Mouse (Mus musculus) heart, embryonic 11.5 days (tissue): Measurements from ENCODE around the gene Chrne. TPM values are rescaled to one million over a fixed set of nuclear protein-coding genes. Genes with fewer than 3 reads are reported as not detected.

Experiments
- ATAC-seq: fragments of 200-750 bp; cut with Nextera tagmentation; replicated peaks from 2 replicates; pipeline ENCODE4 v1.8.0; 2017; ENCODE audit warnings: moderate library complexity; ENCODE audit not compliant: insufficient number of reproducible peaks, low FRiP score, low TSS enrichment
- H3K27ac ChIP-seq: fragments of 300-500 bp; sonication (generic); 2 replicates; pipeline ENCODE4 v1.5.1; 2014; ENCODE audit warnings: mild to moderate bottlenecking, low read depth, low read length
- H3K27me3 ChIP-seq: fragments of 300-500 bp; sonication (generic); 2 replicates; pipeline ENCODE4 v1.6.1; 2014; ENCODE audit warnings: mild to moderate bottlenecking, low read length, mixed read lengths; ENCODE audit not compliant: control insufficient read depth, insufficient read depth
- H3K36me3 ChIP-seq: fragments of 300-500 bp; sonication (generic); 2 replicates; pipeline ENCODE4 v1.6.1; 2014; ENCODE audit warnings: mild to moderate bottlenecking, low read length, moderate library complexity, mixed read lengths; ENCODE audit not compliant: control insufficient read depth, insufficient read depth
- H3K4me1 ChIP-seq: fragments of 300-500 bp; sonication (generic); 2 replicates; pipeline ENCODE4 v1.6.1; 2014; ENCODE audit warnings: low read length; ENCODE audit not compliant: control insufficient read depth, insufficient read depth
- H3K4me2 ChIP-seq: fragments of 300-500 bp; sonication (generic); 2 replicates; pipeline ENCODE4 v1.6.1; 2014; ENCODE audit warnings: mild to moderate bottlenecking, moderate library complexity
- H3K4me3 ChIP-seq: fragments of 300-500 bp; sonication (generic); 2 replicates; pipeline ENCODE4 v1.5.1; 2014; ENCODE audit warnings: low read depth, low read length
- H3K9ac ChIP-seq: fragments of 300-500 bp; sonication (generic); 2 replicates; pipeline ENCODE4 v1.6.1; 2014; ENCODE audit warnings: mild to moderate bottlenecking, low read depth, low read length, moderate library complexity
- H3K9me3 ChIP-seq: fragments of 300-500 bp; sonication (generic); replicated peaks from 2 replicates; pipeline ENCODE4 v1.6.1; 2016; ENCODE audit warnings: low read length; ENCODE audit not compliant: control insufficient read depth
- WGBS: fragments of 180-500 bp; shearing (Covaris S2); extraction: QIAGEN DNeasy Blood & Tissue Kit; methylation state at CpG from one replicate; pipeline ENCODE4 v1.1.7; 2014; ENCODE audit not compliant: insufficient replicate concordance; 5-methylcytosine and 5-hydroxymethylcytosine counted together
- polyA plus RNA-seq: library from polyadenylated mRNA; unstranded; fragments of >200 nt; fragmentation: Nextera tagmentation; extraction: Ambion mirVana; gene quantifications from 2 replicates; pipeline ENCODE4 v1.2.1, GENCODE M21; 2014

The Chrne gene
- polyA plus RNA-seq, 1 experiment from 2014 or later = not detected

DNA sequence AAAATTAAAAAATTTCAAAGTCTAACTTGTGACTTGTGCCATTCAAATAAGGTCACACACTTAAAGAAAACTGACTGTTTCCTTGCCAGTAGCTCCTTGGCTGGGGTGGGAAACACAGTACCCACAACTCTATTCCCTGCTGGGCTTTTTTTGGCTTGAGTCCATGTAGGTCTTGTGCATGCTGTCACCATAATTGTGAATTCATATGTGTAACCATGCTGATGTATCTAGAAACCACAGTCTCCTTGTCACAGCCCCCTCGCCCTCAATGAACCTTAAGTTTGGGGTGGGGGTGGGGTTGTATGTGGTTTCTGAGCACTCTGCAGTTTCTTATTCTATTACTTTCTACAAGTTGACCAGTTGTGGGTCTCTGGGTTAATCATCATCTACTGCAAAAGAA lies 27.3 kb downstream of the Chrne start:
- Histone ChIP-seq H3K4me3 (no peak overlapping the region), H3K36me3 (no peaks in the 10 kb centered on the region; the same call in 1 of the 2 replicates), H3K27me3 (no peaks in the 10 kb centered on the region), H3K4me2 (no peak overlapping the region), H3K27ac (no peak overlapping the region), H3K9me3 (no peaks in the 10 kb centered on the region), H3K9ac (no peak overlapping the region), H3K4me1 (peaks cover 4% of the 10 kb centered on the region; the same call in 1 of the 2 replicates)
- ATAC-seq = no peak
- 80% methylated on average over 1 of the region's 1 CpGs for WGBS

DNA sequence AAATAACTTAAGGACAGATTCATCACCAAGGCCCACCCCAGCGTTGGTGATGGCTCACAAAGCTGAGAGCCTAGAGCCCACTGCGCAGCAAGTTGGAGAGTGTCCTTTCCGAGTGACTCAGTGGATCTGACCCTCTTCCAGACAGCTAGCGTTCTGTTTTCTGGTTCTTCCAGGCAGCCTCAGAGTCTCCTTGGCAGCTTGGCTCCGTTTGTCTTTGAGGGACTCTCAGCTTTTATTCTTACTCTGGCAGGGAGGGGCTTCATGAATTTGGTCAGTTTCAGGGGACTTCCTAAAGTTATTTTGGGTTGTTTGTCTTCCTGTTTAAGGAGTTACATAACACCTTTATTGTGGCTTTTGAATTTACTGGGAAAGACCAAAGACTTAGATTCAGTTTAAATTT lies 32.1 kb downstream of the Chrne start:
- no peak for ATAC-seq
- H3K9me3 ChIP-seq = no peaks in the 10 kb centered on the region
- H3K4me2 ChIP-seq = no peak overlapping the region
- H3K36me3 ChIP-seq = no peaks in the 10 kb centered on the region
- no peaks in the 10 kb centered on the region for H3K27me3 ChIP-seq
- no peak overlapping the region for H3K4me3 ChIP-seq
- WGBS = 80% methylated on average over 5 of the region's 5 CpGs
- H3K4me1 ChIP-seq = 0 out of 2 replicates have a peak, but pooled peaks cover 4% of the 10 kb centered on the region
- H3K27ac ChIP-seq = no peak overlapping the region
- H3K9ac ChIP-seq = no peak overlapping the region

DNA sequence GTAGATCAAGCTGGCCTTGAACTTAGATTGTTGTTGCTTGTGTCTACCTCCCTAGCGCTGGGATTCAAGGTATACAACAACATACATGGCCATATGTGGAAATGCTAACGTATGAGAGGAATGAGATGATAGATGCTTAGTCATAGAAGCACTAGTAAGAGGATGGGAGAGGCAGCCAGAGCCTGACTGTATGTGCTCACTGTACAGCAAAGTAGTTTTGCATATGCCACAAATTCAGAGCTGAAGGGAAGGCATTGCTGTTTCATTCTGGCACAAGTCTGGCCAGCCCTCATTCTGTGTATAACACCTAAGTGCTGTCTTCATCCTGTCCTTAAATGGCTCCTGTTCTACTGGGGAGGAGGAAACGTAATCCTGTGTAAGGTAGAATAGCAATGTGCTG lies 32.8 kb downstream of the Chrne start:
- no peak overlapping the region for H3K9ac ChIP-seq
- H3K4me2 ChIP-seq = no peak overlapping the region
- H3K9me3 ChIP-seq = no peaks in the 10 kb centered on the region
- no peak overlapping the region for H3K27ac ChIP-seq
- H3K27me3 ChIP-seq = no peaks in the 10 kb centered on the region
- ATAC-seq = no peak
- no peak overlapping the region for H3K4me3 ChIP-seq
- 83% methylated on average over 3 of the region's 3 CpGs for WGBS
- no peaks in the 10 kb centered on the region for H3K36me3 ChIP-seq
- 0 out of 2 replicates have a peak, but pooled peaks cover 4% of the 10 kb centered on the region for H3K4me1 ChIP-seq

DNA sequence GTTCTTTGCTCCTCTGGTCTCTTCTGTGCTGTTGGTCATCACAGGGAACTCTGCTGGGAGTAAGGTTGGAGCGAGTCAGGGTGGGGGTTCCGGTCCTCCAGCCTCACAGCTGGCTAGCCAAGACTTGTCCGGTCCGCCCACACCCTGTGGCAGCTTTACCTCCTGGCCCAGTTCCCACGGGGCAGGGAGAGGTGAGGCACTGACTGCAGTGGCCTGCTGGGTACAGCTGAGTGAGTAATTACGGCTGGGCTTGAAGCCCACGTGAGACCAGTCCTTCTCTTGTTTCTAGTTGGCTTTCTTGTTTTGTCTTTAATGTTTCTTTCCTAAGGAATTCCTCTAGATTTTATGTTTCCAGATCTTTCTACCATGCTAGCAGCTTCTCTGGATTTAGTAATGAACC lies 33.6 kb downstream of the Chrne start:
- no peak for ATAC-seq
- H3K27ac ChIP-seq = peak overlapping the region; percentile 54; the same call in 1 of the 2 replicates
- no peaks in the 10 kb centered on the region for H3K27me3 ChIP-seq
- no peaks in the 10 kb centered on the region; the same call in 1 of the 2 replicates for H3K36me3 ChIP-seq
- H3K9ac ChIP-seq = no peak overlapping the region
- WGBS = 66% methylated on average over 7 of the region's 7 CpGs
- peaks cover 10% of the 10 kb centered on the region; the same call in 1 of the 2 replicates for H3K4me1 ChIP-seq
- H3K4me3 ChIP-seq = no peak overlapping the region
- no peaks in the 10 kb centered on the region for H3K9me3 ChIP-seq
- H3K4me2 ChIP-seq = no peak overlapping the region

DNA sequence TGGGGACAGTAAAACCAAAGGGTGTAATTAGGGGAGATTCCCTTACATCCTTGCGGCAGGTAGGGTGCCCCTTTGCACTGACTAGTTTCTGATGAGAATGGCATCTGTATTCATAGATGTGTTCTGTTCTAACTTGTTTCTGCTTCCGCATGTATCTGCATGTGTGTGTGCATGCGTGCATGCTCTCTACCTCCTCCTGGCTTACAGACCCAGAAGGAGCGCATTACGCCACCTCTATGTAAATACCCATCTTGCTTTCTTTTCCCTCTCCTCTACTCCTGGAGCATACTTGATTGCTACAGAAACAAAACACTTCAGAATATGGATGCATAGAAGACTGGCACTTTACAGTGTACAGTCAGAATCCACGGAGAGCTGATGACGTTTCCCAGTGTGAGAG lies 35.2 kb downstream of the Chrne start:
- Histone ChIP-seq H3K27me3 (no peaks in the 10 kb centered on the region), H3K4me3 (no peak overlapping the region), H3K36me3 (no peaks in the 10 kb centered on the region; the same call in 1 of the 2 replicates), H3K4me2 (no peak overlapping the region), H3K27ac (no peak overlapping the region), H3K9me3 (no peaks in the 10 kb centered on the region), H3K4me1 (peaks cover 17% of the 10 kb centered on the region), H3K9ac (no peak overlapping the region)
- ATAC-seq = no peak
- WGBS = 91% methylated on average over 7 of the region's 7 CpGs

DNA sequence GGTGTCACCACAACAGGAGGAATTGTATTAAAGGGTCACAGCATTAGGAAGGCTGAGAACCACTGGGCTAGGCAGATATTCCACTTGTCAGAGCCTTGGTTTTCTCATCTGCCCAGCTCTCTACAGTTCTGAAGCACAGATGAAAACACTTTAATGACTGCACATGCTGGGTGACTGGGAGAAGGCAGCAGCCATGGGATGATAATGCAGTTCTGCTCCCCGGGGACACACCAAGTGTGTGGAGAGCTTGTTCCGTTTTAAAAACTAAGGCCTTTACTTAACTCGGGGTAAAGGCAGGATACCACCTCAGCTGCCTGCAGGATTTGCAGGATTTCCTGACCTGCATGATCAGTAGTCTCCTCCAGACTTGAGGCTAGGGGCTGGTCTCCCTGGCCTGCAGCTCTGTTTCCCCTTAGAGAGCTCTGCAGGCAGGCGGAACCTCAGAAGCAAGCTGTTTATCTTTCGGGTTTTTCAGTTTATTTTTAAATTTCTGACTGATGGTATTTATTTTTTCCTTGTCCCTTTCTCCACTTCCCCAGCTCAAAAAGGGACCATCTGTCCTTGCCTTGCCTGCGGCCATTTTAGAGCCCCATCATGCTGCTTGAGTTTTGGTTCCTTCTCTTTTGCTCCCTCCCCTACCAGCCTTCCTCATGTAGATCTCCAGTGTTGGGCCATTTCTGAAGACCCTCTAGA lies 35.8 kb downstream of the Chrne start:
- Histone ChIP-seq H3K9ac (no peak overlapping the region), H3K27me3 (no peaks in the 10 kb centered on the region), H3K36me3 (no peaks in the 10 kb centered on the region; the same call in 1 of the 2 replicates), H3K4me3 (no peak overlapping the region), H3K4me1 (peaks cover 18% of the 10 kb centered on the region), H3K9me3 (no peaks in the 10 kb centered on the region), H3K4me2 (no peak overlapping the region), H3K27ac (no peak overlapping the region)
- ATAC-seq = no peak
- 51% methylated on average over 6 of the region's 6 CpGs for WGBS

DNA sequence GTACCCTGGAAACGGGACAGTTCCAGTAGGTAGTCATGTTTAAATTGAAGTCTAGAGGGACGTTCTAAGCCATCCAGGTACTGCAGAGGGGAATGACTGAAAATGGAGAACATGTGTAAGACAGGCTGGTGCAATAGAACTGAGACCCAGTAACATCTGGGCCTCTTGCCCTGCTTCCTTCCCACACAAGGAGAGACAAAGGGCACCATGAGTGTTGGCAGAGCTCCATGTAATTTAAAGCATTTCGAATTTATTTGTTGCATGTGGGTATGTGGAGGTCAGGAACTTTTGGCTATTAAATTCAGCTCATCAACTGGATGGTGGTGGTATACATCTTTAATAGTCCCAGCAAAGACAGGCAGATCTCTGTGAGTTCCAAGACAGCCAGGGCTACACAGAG lies 36.8 kb downstream of the Chrne start:
- 74% methylated on average over 3 of the region's 3 CpGs for WGBS
- no peak overlapping the region for H3K27ac ChIP-seq
- no peaks in the 10 kb centered on the region for H3K27me3 ChIP-seq
- H3K4me2 ChIP-seq = no peak overlapping the region
- H3K9ac ChIP-seq = no peak overlapping the region
- no peak overlapping the region for H3K4me3 ChIP-seq
- no peaks in the 10 kb centered on the region; the same call in 1 of the 2 replicates for H3K36me3 ChIP-seq
- peaks cover 18% of the 10 kb centered on the region for H3K4me1 ChIP-seq
- H3K9me3 ChIP-seq = no peaks in the 10 kb centered on the region
- ATAC-seq = no peak

DNA sequence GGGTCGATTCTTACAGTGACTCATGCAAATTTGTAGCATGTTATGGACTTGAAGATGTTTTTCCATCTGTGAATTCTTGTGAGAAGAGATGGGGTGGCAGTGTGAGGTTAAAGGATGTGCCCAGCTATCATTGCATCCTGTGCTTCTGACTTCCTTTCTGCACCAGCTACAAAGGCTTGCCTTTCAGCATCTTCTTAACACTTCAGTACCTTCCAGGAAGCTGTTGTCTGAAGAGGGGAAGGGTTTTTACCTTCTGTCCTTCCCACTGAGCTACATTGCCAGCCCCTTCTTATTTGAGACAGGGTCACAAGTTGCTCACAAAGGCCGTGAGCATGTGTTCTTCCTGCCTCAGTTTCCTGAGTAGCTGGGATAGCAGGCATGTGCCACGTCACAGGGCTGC lies 38.1 kb downstream of the Chrne start:
- Histone ChIP-seq H3K4me3 (no peak overlapping the region), H3K4me1 (peaks cover 18% of the 10 kb centered on the region), H3K27me3 (no peaks in the 10 kb centered on the region), H3K9ac (no peak overlapping the region), H3K36me3 (no peaks in the 10 kb centered on the region; the same call in 1 of the 2 replicates), H3K27ac (no peak overlapping the region; the same call in 1 of the 2 replicates), H3K4me2 (no peak overlapping the region), H3K9me3 (no peaks in the 10 kb centered on the region)
- WGBS = 66% methylated on average over 3 of the region's 3 CpGs
- ATAC-seq = no peak

DNA sequence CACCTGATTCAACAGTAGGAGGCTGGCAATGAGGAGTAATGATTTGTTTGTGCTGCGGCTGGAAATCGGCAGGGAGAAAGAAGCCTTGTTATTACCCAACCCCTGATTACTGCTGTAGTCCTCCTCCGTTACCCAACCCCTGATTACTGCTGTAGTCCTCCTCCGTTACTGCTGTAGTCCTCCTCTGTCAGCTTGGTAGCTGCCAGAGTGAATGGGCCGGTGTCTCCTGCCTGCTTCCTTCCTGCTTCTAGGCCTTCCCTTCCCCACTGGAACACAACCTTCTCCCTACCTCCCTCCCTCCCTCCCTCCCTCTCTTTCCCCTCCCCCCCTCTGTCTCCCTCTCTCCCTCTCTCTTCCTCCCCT lies 38.7 kb downstream of the Chrne start:
- no peak overlapping the region for H3K27ac ChIP-seq
- no peaks in the 10 kb centered on the region for H3K9me3 ChIP-seq
- H3K4me2 ChIP-seq = no peak overlapping the region
- H3K9ac ChIP-seq = no peak overlapping the region
- no peaks in the 10 kb centered on the region; the same call in 1 of the 2 replicates for H3K36me3 ChIP-seq
- no peak overlapping the region for H3K4me3 ChIP-seq
- peaks cover 16% of the 10 kb centered on the region for H3K4me1 ChIP-seq
- ATAC-seq = no peak
- H3K27me3 ChIP-seq = no peaks in the 10 kb centered on the region
- WGBS = 38% methylated on average over 5 of the region's 5 CpGs
